Mouse (Mus musculus) midbrain, embryonic 14.5 days (tissue): ENCODE data around the gene Pkmyt1. TPM values are rescaled to one million over a fixed set of nuclear protein-coding genes. Genes with fewer than 3 reads are reported as not detected.

ENCODE experiments used
- ATAC-seq: fragments of 200-750 bp; cut with Nextera tagmentation; 2 replicates; pipeline ENCODE4 v1.8.0; 2017; ENCODE audit warnings: moderate number of reproducible peaks, moderate library complexity; ENCODE audit not compliant: low FRiP score, low TSS enrichment
- DNase-seq: peaks from one replicate; pipeline ENCODE4 v3.0.0-alpha.2; 2015
- H3K27ac ChIP-seq: fragments of 300-500 bp; sonication (generic); replicated peaks from 2 replicates; pipeline ENCODE4 v1.5.1; 2014; ENCODE audit warnings: mild to moderate bottlenecking, low read depth, low read length, moderate library complexity
- H3K27me3 ChIP-seq: fragments of 300-500 bp; sonication (generic); 2 replicates; pipeline ENCODE4 v1.6.1; 2014; ENCODE audit warnings: low read length, control low read depth, mixed read lengths; ENCODE audit not compliant: control insufficient read depth, insufficient read depth
- H3K36me3 ChIP-seq: fragments of 300-500 bp; sonication (generic); 2 replicates; pipeline ENCODE4 v1.6.1; 2014; ENCODE audit warnings: low read length, control low read depth; ENCODE audit not compliant: control insufficient read depth, insufficient read depth
- H3K4me1 ChIP-seq: fragments of 300-500 bp; sonication (generic); 2 replicates; pipeline ENCODE4 v1.6.1; 2014; ENCODE audit warnings: mild to moderate bottlenecking, antibody characterized with exemption, low read length, control low read depth; ENCODE audit not compliant: control insufficient read depth, insufficient read depth
- H3K4me2 ChIP-seq: fragments of 300-500 bp; sonication (generic); 2 replicates; pipeline ENCODE4 v1.6.1; 2014; ENCODE audit warnings: mild to moderate bottlenecking, low read length, moderate library complexity
- H3K4me3 ChIP-seq: fragments of 300-500 bp; sonication (generic); replicated peaks from 2 replicates; pipeline ENCODE4 v1.5.1; 2014; ENCODE audit warnings: low read depth, low read length
- H3K9ac ChIP-seq: fragments of 300-500 bp; sonication (generic); replicated peaks from 2 replicates; pipeline ENCODE4 v1.6.1; 2014; ENCODE audit warnings: mild to moderate bottlenecking, low read length, moderate library complexity
- H3K9me3 ChIP-seq: fragments of 300-500 bp; sonication (generic); 2 replicates; pipeline ENCODE4 v1.6.1; 2016; ENCODE audit warnings: low read length, control low read depth, mixed read lengths; ENCODE audit not compliant: control insufficient read depth
- WGBS: fragments of 180-500 bp; shearing (Covaris S2); extraction: QIAGEN DNeasy Blood & Tissue Kit; methylation state at CpG from one replicate; pipeline ENCODE4 v1.1.7; 2014; 5-methylcytosine and 5-hydroxymethylcytosine counted together
- polyA plus RNA-seq: library from polyadenylated mRNA; unstranded; fragments of >200 nt; fragmentation: Nextera tagmentation; extraction: Ambion mirVana; gene quantifications from 2 replicates; pipeline ENCODE4 v1.2.1, GENCODE M21; 2014

Gene Pkmyt1
- polyA plus RNA-seq, 1 experiment from 2014 or later = 18.2 TPM

DNA sequence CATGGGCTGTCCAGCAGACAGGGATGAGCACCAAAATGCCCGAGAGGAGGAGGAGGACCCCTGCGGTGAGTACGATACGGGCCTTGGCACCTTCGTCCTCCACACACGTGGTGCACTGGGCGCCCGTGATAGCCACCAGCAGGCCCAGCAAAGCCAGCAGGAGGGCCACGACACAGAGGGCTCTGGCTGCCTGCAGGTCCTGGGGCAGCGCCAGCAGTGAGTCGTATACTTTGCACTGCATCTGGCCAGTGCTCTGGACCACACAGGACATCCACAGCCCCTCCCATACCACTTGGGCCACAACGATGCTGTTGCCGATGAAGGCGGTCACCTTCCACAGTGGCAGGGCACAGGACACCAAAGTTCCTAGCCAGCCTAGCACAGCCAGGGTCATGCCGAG is 42.9 kb upstream of the Pkmyt1 start:
- ATAC-seq (no peak), DNase-seq (no peak)
- H3K36me3 ChIP-seq = no peaks in the 10 kb centered on the region
- no peaks in the 10 kb centered on the region for H3K9me3 ChIP-seq
- no peak overlapping the region for H3K4me3 ChIP-seq
- 0 out of 2 replicates have a peak, but pooled peaks cover 5% of the 10 kb centered on the region for H3K4me1 ChIP-seq
- WGBS = 24% methylated on average over 15 of the region's 15 CpGs
- no peak overlapping the region for H3K27ac ChIP-seq
- peaks cover 50% of the 10 kb centered on the region for H3K27me3 ChIP-seq
- no peak overlapping the region for H3K4me2 ChIP-seq
- no peak overlapping the region for H3K9ac ChIP-seq

DNA sequence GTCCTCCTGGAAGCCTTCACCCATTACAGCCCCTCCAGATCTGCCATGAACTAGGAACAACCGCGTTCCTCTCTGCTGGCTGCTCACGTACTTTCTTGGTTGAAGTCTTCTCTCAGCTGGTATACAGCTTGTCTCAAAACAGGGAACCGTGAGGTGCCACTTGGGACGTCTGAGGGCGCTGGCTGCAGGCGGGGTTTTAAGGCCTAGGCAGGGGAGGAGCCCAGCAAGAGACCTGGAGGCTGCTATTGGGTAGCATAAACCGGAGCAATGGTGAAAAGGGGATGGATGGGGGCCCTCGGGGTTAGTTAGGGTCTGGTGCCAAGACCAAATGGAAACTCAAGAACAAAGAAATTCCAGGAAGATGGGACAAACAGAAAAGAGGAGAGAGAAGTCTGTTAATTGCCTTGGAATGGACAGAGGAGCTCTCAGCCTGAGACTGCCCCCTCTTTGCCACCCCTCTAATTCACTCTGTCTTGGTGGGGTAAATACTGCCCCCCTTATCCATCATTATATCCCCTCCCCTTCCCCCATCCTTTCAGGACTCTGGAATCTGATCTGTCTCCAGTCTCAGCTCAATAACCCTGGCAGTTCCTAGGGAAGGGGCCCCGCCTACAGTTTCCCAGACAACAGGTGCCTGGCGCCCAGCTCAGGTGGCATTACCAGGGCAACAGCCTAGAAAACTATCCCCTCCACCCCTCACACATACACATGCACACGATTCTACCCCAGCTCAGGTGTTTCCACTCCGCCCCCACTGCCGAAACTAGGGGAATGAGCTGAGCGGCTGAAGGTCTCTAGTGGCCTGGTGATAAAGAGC is 42.1 kb upstream of the Pkmyt1 start, which contains the start of gene Cldn9:
Cldn9 (minus strand) TSS at position 171 of the 817 bp plus-strand sequence.
- Histone ChIP-seq H3K4me1 (0 out of 2 replicates have a peak, but pooled peaks cover 5% of the 10 kb centered on the region), H3K9ac (no peak within 1 kb of the TSS), H3K27ac (no peak within 1 kb of the TSS), H3K36me3 (no peaks in the 10 kb centered on the region), H3K27me3 (peaks cover 42% of the 10 kb centered on the region), H3K4me2 (no peak within 1 kb of the TSS), H3K9me3 (no peaks in the 10 kb centered on the region), H3K4me3 (no peak within 1 kb of the TSS)
- no peak for DNase-seq
- ATAC-seq = no peak
- 13% methylated on average over 15 of the region's 15 CpGs for WGBS

DNA sequence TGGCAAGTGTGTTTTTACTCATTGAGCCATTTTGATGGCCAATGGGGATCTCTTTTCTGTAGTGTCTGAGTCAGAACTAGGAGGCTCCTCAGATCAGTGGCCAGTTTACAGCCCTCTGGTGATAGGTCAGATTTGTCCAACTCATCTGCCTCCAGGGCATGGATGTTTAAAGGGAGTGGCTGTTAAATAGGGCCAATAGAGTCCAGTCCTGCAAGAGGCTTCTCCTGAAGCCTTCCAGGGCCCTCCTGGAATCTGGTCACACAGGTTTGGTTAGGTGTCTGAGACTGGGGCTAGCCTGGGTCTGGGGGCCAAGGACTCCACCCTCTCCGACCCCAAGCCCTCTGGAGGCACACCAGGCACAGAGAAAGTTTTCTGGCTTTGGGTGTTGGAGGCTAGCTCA is 31.6 kb upstream of the Pkmyt1 start:
- DNase-seq (no peak), ATAC-seq (no peak)
- H3K4me3 ChIP-seq = no peak overlapping the region
- H3K36me3 ChIP-seq = no peaks in the 10 kb centered on the region
- 82% methylated on average over 1 of the region's 1 CpGs for WGBS
- peaks cover 21% of the 10 kb centered on the region for H3K27me3 ChIP-seq
- no peak overlapping the region for H3K27ac ChIP-seq
- no peak overlapping the region for H3K9ac ChIP-seq
- 0 out of 2 replicates have a peak, but pooled peaks cover 2% of the 10 kb centered on the region for H3K4me1 ChIP-seq
- no peak overlapping the region for H3K4me2 ChIP-seq
- H3K9me3 ChIP-seq = no peaks in the 10 kb centered on the region

DNA sequence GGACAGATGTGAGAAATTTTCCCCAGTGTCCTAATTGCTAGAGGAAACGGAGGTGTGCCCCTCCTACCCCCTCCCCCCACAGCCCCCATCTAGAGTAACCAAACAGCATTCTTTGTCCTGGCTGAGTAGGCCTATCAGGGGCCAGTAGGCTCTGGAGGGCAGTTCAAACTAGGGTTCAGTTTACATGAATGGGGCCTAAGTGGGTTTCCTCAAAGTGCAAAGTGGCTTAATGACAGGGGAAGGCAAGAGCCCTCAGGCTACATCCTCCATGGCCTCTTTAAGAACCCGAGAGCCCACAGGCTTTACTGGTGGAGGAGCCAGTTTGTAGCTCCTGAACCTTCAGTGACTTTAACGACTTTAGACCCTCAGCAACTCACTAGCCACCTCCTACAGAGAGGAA is 30.3 kb upstream of the Pkmyt1 start:
- no peak overlapping the region for H3K9ac ChIP-seq
- 21% methylated on average over 3 of the region's 3 CpGs for WGBS
- H3K4me2 ChIP-seq = no peak overlapping the region
- 0 out of 2 replicates have a peak, but pooled peaks cover 2% of the 10 kb centered on the region for H3K4me1 ChIP-seq
- no peak for DNase-seq
- H3K27ac ChIP-seq = no peak overlapping the region
- H3K36me3 ChIP-seq = no peaks in the 10 kb centered on the region
- peaks cover 21% of the 10 kb centered on the region for H3K27me3 ChIP-seq
- no peak for ATAC-seq
- no peaks in the 10 kb centered on the region for H3K9me3 ChIP-seq
- H3K4me3 ChIP-seq = no peak overlapping the region

DNA sequence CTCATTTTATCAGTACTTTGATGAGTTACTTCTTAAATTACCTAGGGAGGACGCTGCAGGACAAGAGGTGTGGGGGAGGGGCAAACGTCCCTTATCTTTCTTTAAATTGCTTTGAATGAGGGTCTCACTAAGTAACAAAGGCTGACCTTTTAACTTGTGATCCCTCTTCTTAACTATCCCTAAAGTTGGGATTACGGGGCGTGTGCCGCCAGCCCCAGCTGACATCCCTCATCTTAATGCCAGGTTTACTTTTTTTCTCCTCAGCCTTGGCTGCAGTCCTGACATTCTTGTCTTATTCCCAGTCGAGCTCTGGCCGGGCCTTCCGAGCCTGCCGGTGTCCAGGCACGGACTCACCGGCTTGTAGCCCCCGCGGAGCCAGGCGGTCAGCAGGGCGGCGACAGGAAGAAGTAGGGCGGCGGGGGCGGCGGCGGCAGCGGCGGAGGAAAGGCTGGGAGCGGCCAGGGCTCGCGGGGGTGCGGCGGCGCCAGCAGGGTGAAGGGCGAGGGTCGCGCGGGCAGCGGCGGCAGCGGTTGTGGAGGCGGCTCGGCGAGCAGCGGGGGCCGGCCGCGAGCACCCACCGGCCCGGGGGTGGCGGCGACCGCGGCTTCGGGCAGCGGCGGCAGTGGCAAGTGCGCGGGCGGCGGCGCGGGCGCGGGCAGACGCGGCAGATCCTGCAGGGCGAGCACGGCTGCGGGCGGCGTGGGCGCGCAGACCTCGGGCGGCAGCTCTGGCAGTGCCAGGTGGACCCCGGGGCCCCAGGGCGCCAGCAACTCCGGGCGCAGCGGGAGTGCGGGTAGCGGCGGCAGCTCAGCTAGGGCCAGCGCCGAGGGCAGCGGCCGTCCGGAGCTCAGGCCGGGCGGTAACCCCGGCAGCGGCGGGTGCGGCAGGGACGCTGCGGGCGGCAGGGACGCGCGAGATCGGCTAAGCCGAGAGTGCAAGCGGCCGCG is 26.7 kb upstream of the Pkmyt1 start:
- no peaks in the 10 kb centered on the region for H3K9me3 ChIP-seq
- ATAC-seq (peak; percentile 69), DNase-seq (peak; percentile 19)
- H3K4me2 ChIP-seq = peak overlapping the region; percentile 97
- 1% methylated on average over 94 of the region's 101 CpGs for WGBS
- 0 out of 2 replicates have a peak overlapping the region, but pooled peaks have one; percentile 52 for H3K27ac ChIP-seq
- no peaks in the 10 kb centered on the region for H3K36me3 ChIP-seq
- peak overlapping the region; percentile 62 for H3K9ac ChIP-seq
- H3K4me3 ChIP-seq = peak overlapping the region; percentile 70
- H3K4me1 ChIP-seq = 0 out of 2 replicates have a peak, but pooled peaks cover 2% of the 10 kb centered on the region
- H3K27me3 ChIP-seq = peaks cover 21% of the 10 kb centered on the region

DNA sequence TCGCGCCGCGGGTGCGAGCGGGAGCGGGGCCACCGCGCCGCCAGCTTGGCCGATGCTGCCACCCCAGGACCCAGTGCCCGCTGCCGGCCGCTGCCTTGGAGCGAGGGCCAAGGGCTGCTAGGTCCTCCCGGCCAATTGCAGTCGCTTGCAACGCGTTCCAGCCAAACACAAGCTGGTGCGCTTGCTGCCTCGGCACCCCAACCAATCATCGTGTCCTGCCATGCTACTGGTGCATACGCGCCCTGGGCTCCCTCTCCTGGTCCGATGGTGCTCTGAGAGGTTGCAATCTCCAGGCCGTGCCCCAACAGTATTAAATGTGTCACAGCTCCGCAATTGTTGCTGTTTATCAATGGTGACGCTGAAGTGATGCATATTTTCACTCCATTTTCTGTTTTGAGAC is 26.1 kb upstream of the Pkmyt1 start:
- Histone ChIP-seq H3K9ac (peak overlapping the region; percentile 62), H3K4me2 (peak overlapping the region; percentile 97), H3K36me3 (no peaks in the 10 kb centered on the region), H3K27ac (0 out of 2 replicates have a peak overlapping the region, but pooled peaks have one; percentile 52), H3K9me3 (no peaks in the 10 kb centered on the region), H3K4me3 (peak overlapping the region; percentile 70), H3K4me1 (0 out of 2 replicates have a peak, but pooled peaks cover 2% of the 10 kb centered on the region), H3K27me3 (peaks cover 21% of the 10 kb centered on the region)
- 0% methylated on average over 20 of the region's 28 CpGs for WGBS
- DNase-seq = peak; percentile 92
- peak; percentile 94 for ATAC-seq

DNA sequence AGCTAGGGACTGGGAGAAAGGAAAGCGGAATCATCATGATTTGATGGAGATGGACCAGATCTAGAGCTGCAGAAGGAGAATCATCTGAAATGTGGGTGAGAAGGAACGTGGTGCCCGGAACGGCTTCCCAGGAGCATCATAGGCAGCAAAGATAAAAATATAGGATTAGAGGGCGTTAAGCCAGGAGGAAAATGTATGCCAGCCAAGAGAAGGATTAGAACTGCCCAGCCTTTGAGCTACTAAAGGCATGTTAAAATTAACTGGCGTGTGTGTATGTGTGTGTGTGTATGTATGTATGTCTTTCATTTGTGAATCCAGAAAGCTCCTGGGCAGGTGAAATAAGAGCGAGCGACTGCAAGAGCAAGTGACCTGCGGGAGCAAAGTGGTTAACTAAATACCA is 22.8 kb upstream of the Pkmyt1 start:
- H3K27ac ChIP-seq = no peak overlapping the region
- ATAC-seq = no peak
- peaks cover 11% of the 10 kb centered on the region for H3K27me3 ChIP-seq
- 81% methylated on average over 9 of the region's 9 CpGs for WGBS
- no peaks in the 10 kb centered on the region for H3K9me3 ChIP-seq
- no peak overlapping the region for H3K9ac ChIP-seq
- H3K36me3 ChIP-seq = no peaks in the 10 kb centered on the region
- no peak overlapping the region for H3K4me2 ChIP-seq
- DNase-seq = no peak
- 0 out of 2 replicates have a peak, but pooled peaks cover 2% of the 10 kb centered on the region for H3K4me1 ChIP-seq
- no peak overlapping the region for H3K4me3 ChIP-seq

DNA sequence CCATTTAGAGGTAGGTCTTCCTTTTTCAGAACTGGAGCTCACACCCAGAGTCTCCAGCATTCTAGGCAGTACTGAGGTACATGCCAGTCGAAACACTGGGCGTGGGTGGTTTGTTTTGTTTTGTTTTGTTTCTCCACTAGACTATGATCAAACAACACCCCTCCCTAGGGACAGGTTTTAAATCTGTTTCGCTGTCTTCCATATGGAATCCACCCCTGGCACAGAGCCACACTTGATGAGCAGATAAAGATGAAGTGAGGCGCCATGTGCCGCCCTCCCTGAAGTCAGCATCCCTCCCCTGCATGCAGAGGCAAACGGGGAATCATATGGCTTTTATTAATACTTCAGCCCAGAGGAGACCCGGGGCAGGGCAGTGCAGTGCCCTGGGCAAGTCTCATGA is 21.4 kb upstream of the Pkmyt1 start:
- Histone ChIP-seq H3K4me1 (no peaks in the 10 kb centered on the region), H3K9me3 (no peaks in the 10 kb centered on the region), H3K36me3 (no peaks in the 10 kb centered on the region), H3K4me3 (no peak overlapping the region), H3K4me2 (no peak overlapping the region), H3K27ac (no peak overlapping the region), H3K9ac (no peak overlapping the region), H3K27me3 (no peaks in the 10 kb centered on the region; the same call in 1 of the 2 replicates)
- DNase-seq (peak; percentile 40), ATAC-seq (no peak)
- 57% methylated on average over 7 of the region's 7 CpGs for WGBS
